Mouse (Mus musculus) cerebellum, postnatal 36 days (tissue): ENCODE data around the gene Shisa5.

Experiments
- DNase-seq, 2 experiments: peaks; one replicate each; pipeline ENCODE4 v3.0.0; 2021 to 2022; ENCODE audit warnings: mixed read lengths in 2 of 2

Shisa5 gene

GRCm38 (mm10) chr9:109038086-109038895 is at the start of gene Shisa5:
Shisa5 (plus strand) TSS chr9:109038565.
- peak; percentile 34 to 59 for DNase-seq

GRCm38 (mm10) chr9:108989802-108990461 is 48.4 kb upstream of the Shisa5 start:
- no peak for DNase-seq

GRCm38 (mm10) chr9:108990462-108990820 is 47.9 kb upstream of the Shisa5 start:
- DNase-seq, result no peak

GRCm38 (mm10) chr9:108991428-108992084 is 46.8 kb upstream of the Shisa5 start, which contains the start of gene Pfkfb4:
Pfkfb4 (plus strand) TSS chr9:108991778.
- DNase-seq, result peak; percentile 88 to 91

- DNase-seq, result no peak
Measured at GRCm38 (mm10) chr9:108992085-108992469, 46.3 kb upstream of the Shisa5 start.

GRCm38 (mm10) chr9:108992620-108993361 is 45.6 kb upstream of the Shisa5 start:
- DNase-seq, result no peak

- no peak for DNase-seq
Measured at GRCm38 (mm10) chr9:108996411-108996810, 42.0 kb upstream of the Shisa5 start.

GRCm38 (mm10) chr9:108998287-108999166 is 39.8 kb upstream of the Shisa5 start:
- no peak for DNase-seq

GRCm38 (mm10) chr9:108999167-108999526 is 39.2 kb upstream of the Shisa5 start:
- peak; percentile 36 to 52 for DNase-seq

- peak; percentile 71 to 73 for DNase-seq
Measured at GRCm38 (mm10) chr9:109000726-109001125, 37.6 kb upstream of the Shisa5 start.

GRCm38 (mm10) chr9:109003201-109003600 is 35.2 kb upstream of the Shisa5 start:
- peak; percentile 44 to 54 for DNase-seq

GRCm38 (mm10) chr9:109007025-109007780 is 31.2 kb upstream of the Shisa5 start:
- no peak for DNase-seq

GRCm38 (mm10) chr9:109008081-109008480 is 30.3 kb upstream of the Shisa5 start:
- DNase-seq, result no peak

GRCm38 (mm10) chr9:109008994-109009635 is 29.2 kb upstream of the Shisa5 start:
- DNase-seq, result no peak

GRCm38 (mm10) chr9:109009636-109010315 is 28.6 kb upstream of the Shisa5 start:
- DNase-seq, result no peak

- DNase-seq, result no peak
Measured at GRCm38 (mm10) chr9:109010316-109010690, 28.1 kb upstream of the Shisa5 start.

- no peak for DNase-seq
Measured at GRCm38 (mm10) chr9:109015397-109015796, 23.0 kb upstream of the Shisa5 start.

- no peak for DNase-seq
Measured at GRCm38 (mm10) chr9:109016973-109017604, 21.3 kb upstream of the Shisa5 start.

- no peak for DNase-seq
Measured at GRCm38 (mm10) chr9:109021428-109021827, 16.9 kb upstream of the Shisa5 start.
